Mouse (Mus musculus) left cerebral cortex, postnatal 36 days (tissue): ENCODE data around the gene Zbtb1. TPM values are rescaled to one million over a fixed set of nuclear protein-coding genes. Genes with fewer than 3 reads are reported as not detected.
"Not testable (repeated sequence)": the region's sequence is repeated elsewhere in the genome, so short reads cannot be mapped to it uniquely, and the experiment has no call there.

Experiments used
- DNase-seq, 2 experiments: peaks; one replicate each; pipeline ENCODE4 v3.0.0; 2021 to 2022; ENCODE audit warnings: low spot score in 2 of 2, mixed read lengths in 1 of 2
- intact Hi-C: fragments of 180-260 bp; cut with DNase I; formaldehyde crosslinking; loops from one replicate; pipeline ENCODE4 v1.15.1; 2025
- total RNA-seq, 2 experiments: library from RNA; stranded (reverse); gene quantifications; 2 replicates each; pipeline ENCODE4 v1.2.3; 2021

The Zbtb1 gene
- total RNA-seq, 2 experiments from 2014 or later: 4.6 to 6.6 TPM

DNA sequence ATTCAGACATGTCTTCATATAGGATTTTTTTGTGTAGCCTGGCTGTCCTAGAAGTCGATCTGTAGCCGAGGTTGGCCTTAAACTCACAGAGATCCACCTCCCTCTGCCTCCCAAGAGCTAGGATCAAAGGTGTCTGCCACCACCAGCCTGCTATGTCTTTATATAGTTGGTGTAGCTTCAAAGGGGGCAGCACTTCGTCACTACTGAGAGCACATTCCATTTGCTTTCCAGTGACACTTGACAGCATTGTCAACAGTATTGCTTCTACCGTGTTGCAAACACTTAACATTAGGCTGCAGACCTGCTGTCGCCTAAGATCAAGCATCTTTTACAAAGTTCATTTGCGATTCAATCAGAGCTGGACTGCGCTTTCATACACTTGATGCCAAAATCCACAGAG lies 64.0 kb downstream of the Zbtb1 start:
- DNase-seq: no peak
- intact Hi-C loops: no loop called here

DNA sequence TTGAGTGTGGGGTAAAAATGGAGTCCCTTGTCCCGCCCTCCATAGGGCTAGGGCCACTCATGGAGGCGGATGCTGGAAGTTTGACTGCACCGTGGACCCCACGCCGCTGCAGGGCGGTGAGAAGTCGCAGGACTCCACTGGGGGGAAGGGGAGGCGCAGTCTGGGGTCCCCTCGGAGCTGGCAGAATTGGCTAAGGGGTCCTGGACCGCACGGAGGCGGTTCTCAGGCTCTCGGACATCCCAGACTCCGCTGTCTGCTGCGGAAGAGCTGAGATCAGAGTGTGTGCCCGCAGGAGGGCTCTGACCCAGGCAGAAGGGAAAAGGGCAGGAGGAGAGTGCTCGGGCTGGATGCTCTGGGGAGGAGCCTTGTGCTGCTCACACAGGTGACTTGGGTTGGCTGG lies 65.0 kb downstream of the Zbtb1 start:
- intact Hi-C loops: no loop called here
- no peak for DNase-seq

DNA sequence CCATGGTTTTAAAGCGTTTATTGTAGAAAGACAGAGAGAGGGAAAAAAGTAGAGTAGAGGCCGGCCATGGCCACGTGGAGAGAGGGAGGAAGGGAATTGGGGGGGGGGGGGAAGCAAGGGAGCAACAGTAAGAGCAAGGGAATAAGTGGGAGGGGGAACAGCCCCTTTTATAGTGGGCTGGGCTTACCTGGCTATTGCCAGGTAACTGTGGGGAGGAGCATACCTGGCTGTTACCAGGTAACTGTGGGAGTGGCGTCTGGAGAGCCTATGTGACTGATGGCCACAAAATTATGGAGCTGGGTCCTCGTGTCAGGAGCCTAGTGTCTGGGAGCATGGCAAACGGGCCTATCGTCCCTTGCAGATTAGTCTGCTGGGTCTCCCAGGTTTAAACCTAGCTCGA lies 65.5 kb downstream of the Zbtb1 start:
- intact Hi-C loops: no loop called here
- no peak for DNase-seq

DNA sequence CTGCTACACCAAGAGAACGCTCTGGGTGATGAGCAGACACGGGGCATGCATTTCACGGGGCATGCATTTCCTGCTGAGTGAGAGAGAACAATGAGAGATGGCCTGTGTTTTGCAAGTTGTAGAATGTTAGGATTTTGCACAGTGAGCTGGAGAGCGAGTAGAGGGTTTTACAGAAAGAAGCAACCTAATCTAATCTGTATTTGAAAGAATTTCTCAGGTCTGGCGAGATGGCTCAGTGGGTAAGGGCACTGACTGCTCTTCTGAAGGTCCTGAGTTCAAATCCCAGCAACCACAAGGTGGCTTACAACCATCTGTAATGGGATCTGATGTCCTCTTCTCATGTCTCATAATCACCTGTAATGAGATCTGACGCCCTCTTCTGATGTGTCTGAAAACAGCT lies 73.4 kb downstream of the Zbtb1 start:
- DNase-seq, intact Hi-C loops: not testable (repeated sequence)

DNA sequence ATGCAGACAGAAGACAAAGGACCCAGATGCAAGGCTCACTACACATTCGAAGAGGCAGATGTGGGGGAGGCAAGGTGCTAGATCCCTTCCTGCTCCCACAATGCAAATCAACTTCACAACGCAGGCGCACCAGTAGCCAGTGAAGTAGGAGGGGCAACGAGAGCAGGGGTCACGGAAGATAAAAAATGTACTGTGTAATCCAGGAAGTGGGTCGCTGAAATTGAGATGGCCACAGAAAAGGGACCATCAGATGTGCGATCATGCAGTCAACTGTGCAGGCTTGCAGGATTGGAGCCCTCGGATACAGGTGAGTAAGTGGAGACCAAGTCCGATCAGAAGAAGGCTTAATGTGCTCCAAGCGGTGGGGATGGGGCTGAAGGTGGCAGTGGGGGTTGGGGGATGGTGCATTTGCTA lies 74.3 kb downstream of the Zbtb1 start:
- DNase-seq: no peak
- intact Hi-C loops: no loop called here

DNA sequence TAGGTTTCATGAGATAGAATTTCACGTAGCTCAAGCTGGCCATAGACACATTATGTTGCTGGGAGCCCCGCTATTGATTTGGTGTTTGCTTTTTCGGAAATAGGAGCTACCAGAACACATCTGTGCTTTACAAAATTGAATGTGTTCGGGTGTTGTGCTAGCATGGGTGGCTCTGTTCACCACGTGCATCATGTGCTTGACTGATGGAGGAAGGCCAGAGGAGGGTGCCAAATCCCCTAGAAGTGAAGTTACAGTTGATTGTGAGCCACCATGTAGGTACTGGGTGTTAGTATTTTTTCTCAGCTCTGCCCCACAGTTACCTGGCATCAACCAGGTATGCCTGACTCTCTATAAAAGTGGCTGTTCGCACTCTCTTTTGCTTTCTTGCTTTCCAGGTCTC lies 74.8 kb downstream of the Zbtb1 start:
- intact Hi-C loops: no loop called here
- no peak for DNase-seq

DNA sequence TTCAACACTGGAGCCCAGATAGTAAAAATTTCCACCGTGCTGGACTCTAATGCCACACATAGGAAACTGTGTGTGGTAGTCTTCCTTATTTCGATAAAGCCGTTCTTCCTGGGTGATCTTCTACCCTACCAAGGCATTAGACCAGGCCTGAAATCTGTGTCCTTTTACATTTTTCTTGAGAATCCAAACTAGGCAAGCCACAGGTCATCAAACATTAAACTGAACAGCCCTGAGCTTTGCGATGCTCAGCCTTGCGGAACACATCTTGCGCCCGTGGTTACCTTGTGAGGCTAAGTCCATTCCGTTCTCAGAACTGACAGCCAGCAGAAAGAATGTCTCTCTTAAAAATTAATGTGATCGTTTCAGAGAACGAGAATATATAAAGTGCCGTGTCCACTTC lies 76.1 kb downstream of the Zbtb1 start:
- intact Hi-C loops: no loop called here
- no peak for DNase-seq

Other genes with a start within 250 kb of the Zbtb1 start
- gene Esr2, start 193.0 kb upstream of the Zbtb1 start, total RNA-seq: under 1 TPM; 0.20 to 0.34 TPM
- not detected for gene Tex21, start 123.5 kb upstream of the Zbtb1 start, total RNA-seq
- gene Mthfd1, start 115.0 kb upstream of the Zbtb1 start, total RNA-seq: 10 to 100 TPM; 35.0 to 36.9 TPM
- 10 to 100 TPM; 81.3 to 94.9 TPM for gene Akap5, start 45.4 kb upstream of the Zbtb1 start, total RNA-seq
- 10 to 100 TPM; 17.8 to 19.6 TPM for gene Zbtb25, start 664 bp upstream of the Zbtb1 start, total RNA-seq
- gene Hspa2, start 33.9 kb downstream of the Zbtb1 start, total RNA-seq: 10 to 100 TPM; 62.5 to 67.5 TPM
- 1 to 10 TPM; 1.2 to 1.3 TPM for gene Ppp1r36, start 47.3 kb downstream of the Zbtb1 start, total RNA-seq
- 10 to 100 TPM; 16.6 to 18.3 TPM for gene Plekhg3, start 160.6 kb downstream of the Zbtb1 start, total RNA-seq